Mouse (Mus musculus) right cerebral cortex, postnatal 36 days (tissue): Measurements from ENCODE around the gene Fndc3b.

Source experiments
- DNase-seq, 2 experiments: peaks; one replicate each; pipeline ENCODE4 v3.0.0; 2022; ENCODE audit warnings: low spot score in 2 of 2, mixed read lengths in 1 of 2

Fndc3b gene

DNA sequence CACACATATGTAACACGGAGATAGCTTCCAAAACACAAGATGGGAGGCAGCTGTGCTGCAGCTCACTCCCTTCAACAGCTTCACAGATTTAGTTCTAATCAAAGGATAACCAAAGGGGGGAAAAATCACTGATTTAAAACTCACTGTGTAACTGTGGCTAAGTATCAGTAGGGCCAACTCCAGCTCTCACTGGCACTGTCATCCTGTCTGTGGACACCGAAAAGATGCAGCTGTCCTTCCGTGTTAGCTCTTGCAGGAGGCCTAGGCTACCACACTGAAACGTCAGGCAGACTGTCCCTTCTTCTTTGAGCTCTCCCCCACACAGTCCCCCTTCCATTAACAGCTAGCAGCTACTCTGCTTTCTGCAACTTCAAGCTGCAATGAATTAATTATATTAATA lies 89.9 kb downstream of the Fndc3b start:
- no peak for DNase-seq

DNA sequence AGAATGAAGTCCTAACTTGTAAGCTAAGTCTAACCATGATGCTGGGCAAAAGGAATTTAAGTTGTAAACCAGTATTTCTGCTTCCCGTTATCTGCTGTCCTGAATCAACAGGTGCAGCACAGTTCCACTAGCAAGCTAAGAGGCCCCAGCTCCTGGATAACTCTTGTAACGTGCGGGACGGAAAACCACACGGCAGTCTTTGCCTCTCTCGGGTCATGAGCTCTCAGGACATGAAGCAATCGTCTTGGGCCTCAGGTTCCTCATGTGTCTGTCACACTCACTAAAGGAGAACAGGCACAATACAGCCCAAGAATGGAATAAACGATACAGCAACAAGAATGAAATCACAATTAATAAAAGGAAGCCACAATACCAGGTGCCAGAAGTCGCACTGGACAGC lies 93.4 kb downstream of the Fndc3b start:
- DNase-seq, result no peak

GRCm38 (mm10) chr3:27617237-27617499 lies 93.9 kb downstream of the Fndc3b start:
- no peak for DNase-seq

- no peak for DNase-seq
Measured at GRCm38 (mm10) chr3:27616421-27617236, 94.5 kb downstream of the Fndc3b start.

GRCm38 (mm10) chr3:27615479-27615878 lies 95.6 kb downstream of the Fndc3b start:
- DNase-seq, result no peak

GRCm38 (mm10) chr3:27613828-27614227 lies 97.3 kb downstream of the Fndc3b start:
- DNase-seq, result no peak

DNA sequence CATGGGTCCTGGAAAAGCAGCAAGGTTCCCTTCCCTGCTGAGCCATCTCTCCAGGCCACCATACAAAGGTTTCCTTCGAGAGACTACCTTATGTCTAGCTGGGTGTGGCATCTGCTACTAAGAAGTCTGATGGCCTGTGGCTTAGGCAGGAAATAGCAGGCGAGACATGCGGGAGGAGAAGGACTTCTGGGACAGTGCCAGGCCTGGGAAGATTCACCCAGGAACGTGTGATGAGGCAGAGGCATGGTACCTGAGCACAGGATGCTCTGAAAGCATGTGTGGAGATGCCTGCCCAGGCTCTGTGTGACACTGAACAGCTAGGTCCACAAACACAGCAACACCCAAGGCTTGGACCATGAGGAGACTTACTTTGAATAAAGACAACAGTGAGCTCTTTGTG lies 98.1 kb downstream of the Fndc3b start:
- DNase-seq, result no peak

GRCm38 (mm10) chr3:27611986-27612385 lies 99.1 kb downstream of the Fndc3b start:
- DNase-seq, result no peak

DNA sequence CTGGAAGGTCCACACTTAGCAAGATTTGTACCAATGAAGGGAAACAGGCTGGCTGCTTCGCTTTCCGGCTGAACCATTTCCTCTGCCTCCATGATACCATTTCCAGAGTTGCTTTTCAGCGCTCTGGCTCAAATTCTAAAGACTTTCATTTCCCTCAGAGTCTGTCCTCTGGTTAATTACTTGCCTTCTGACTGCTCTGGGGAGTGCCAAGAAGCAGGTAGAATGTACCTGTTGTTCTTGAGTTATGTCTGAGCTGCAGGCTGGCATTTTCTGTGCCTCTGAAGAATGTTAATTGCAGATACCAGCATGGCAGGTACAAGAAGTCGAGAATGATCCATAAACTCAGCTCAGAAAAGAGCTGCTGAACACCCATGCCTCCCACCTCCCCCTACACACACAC lies 100.6 kb downstream of the Fndc3b start:
- DNase-seq, result no peak

GRCm38 (mm10) chr3:27610089-27610488 lies 101.0 kb downstream of the Fndc3b start:
- no peak for DNase-seq

DNA sequence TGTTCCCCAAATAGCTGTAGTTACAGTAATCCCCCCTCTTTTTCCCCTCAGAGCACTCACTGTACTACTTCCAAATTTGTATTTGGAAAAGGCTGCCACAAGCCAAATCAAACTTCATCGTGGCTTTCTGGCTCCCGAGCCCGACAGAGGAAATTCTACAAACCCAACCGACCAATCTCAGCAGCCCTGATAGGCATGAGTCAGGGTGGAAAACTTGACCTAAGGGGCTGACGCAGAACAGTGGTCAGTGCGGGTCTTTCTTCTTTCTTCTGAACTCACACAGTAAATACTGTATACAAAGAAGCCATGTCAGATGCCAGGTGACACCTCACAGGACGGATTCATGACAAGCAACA lies 103.3 kb downstream of the Fndc3b start:
- DNase-seq, result no peak

GRCm38 (mm10) chr3:27607081-27607795 lies 103.9 kb downstream of the Fndc3b start:
- peak in 1 of 2 experiments; percentile 33 for DNase-seq

GRCm38 (mm10) chr3:27606626-27607025 lies 104.5 kb downstream of the Fndc3b start:
- no peak for DNase-seq

DNA sequence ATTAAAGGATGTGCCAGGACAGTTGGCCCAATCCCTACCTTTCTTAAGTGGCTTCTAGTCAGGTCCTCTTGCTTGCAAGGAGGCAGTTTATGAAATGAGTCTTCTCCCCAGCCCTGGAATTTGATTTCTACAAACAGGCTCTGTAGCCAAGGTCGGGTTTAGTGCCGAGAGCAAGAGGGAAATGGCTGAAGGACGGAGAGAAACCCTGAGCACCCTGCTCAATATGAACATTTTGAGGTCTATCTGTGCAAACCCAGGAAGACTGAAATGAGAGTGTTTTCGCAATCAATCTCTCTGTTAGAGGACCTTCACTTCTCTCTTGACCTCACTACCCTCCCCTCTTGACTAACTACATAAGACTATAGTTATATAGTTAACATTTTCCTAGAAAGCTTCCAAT lies 105.5 kb downstream of the Fndc3b start:
- DNase-seq, result no peak

- no peak for DNase-seq
Measured at GRCm38 (mm10) chr3:27605081-27605480, 106.0 kb downstream of the Fndc3b start.

DNA sequence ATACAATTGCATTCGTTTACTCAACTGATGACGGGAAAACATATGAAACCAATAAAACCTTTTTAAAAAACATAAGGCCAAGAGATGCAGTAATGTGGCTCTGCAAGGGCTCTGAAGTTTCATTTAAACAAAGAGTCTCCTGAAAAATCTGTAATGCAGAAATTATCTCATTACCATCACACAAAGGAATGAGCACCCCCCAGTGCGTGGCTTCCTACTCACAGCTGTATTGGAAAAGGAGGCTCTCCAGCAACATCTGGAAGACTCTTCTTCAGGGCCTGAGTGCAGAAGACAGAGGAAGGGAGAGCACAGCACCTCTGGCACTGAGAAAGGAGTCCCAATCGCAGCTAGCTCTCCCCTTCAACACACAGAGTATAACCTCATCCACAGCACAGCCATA lies 106.5 kb downstream of the Fndc3b start:
- no peak for DNase-seq

DNA sequence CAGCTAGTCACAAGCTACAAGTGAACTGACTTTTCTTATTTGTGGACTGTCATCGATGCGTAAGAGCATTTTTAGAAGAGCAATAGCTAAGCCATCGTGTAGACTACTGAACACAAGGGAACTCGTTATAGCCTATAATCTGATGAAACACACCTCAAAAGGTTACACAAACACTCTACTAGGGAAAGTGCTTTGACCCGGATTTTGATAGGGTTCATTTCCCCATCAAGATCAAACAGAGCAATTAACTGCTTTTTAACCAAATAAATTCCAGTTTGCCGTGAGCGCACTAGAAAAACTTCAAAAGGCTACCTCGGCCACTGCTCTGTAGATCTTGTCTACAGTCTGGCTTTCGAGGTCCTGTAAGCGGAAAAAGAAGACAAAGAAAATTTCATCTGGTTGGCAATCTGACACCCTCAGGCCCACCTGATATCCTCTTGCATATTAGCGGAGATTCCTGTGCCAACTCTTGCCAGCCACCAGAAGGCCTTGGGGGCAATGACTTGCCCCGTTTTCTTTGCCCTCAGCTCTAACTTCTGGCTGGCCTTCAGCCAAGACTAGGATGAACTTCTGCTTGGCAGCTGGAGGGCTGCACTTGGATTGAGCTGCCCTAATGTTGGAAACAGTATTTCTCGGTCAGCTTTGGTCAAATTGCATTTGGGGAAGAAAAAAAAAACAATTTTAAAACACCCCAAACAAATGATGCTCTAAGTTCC lies 107.0 kb downstream of the Fndc3b start:
- DNase-seq, result no peak

GRCm38 (mm10) chr3:27600645-27601044 lies 110.5 kb downstream of the Fndc3b start:
- DNase-seq, result no peak

- DNase-seq, result no peak
Measured at GRCm38 (mm10) chr3:27600197-27600596, 110.9 kb downstream of the Fndc3b start.

GRCm38 (mm10) chr3:27598437-27599382 lies 112.4 kb downstream of the Fndc3b start:
- no peak for DNase-seq

GRCm38 (mm10) chr3:27593485-27594138 lies 117.5 kb downstream of the Fndc3b start:
- DNase-seq, result peak in 1 of 2 experiments; percentile 46
